Mouse (Mus musculus) adrenal gland, postnatal 14 days (tissue): ENCODE measurements around the gene Cspg4. TPM values are rescaled to one million over a fixed set of nuclear protein-coding genes. Genes with fewer than 3 reads are reported as not detected.

Experiments
- DNase-seq: peaks from one replicate; pipeline ENCODE4 v3.0.0; 2021; ENCODE audit warnings: mixed read lengths
- total RNA-seq: library from RNA; stranded (reverse); gene quantifications from 2 replicates; pipeline ENCODE4 v1.2.3, GENCODE M21; 2021

Cspg4 gene
- total RNA-seq, 1 experiment from 2014 or later: 17.0 TPM

- DNase-seq: peak; percentile 53
Measured at GRCm38 (mm10) chr9:56864216-56864729, 560 bp upstream of the Cspg4 start, which contains the start of gene Odf3l1. Odf3l1 (minus strand) TSS chr9:56864679.

- DNase-seq: no peak
Measured at GRCm38 (mm10) chr9:56865673-56866400, 1.0 kb downstream of the Cspg4 start.

- no peak for DNase-seq
Measured at GRCm38 (mm10) chr9:56866430-56866829, 1.6 kb downstream of the Cspg4 start.

GRCm38 (mm10) chr9:56868292-56868691 lies 3.5 kb downstream of the Cspg4 start:
- DNase-seq: peak; percentile 52

- no peak for DNase-seq
Measured at GRCm38 (mm10) chr9:56869552-56869951, 4.7 kb downstream of the Cspg4 start.

- peak; percentile 65 for DNase-seq
Measured at GRCm38 (mm10) chr9:56870778-56871177, 5.9 kb downstream of the Cspg4 start.

GRCm38 (mm10) chr9:56871191-56871590 lies 6.4 kb downstream of the Cspg4 start:
- no peak for DNase-seq

- DNase-seq: no peak
Measured at GRCm38 (mm10) chr9:56872105-56872903, 7.5 kb downstream of the Cspg4 start.

- DNase-seq: no peak
Measured at GRCm38 (mm10) chr9:56873097-56873496, 8.3 kb downstream of the Cspg4 start.

GRCm38 (mm10) chr9:56876784-56877183 lies 12.0 kb downstream of the Cspg4 start:
- no peak for DNase-seq

GRCm38 (mm10) chr9:56877284-56877683 lies 12.5 kb downstream of the Cspg4 start:
- DNase-seq: no peak

- DNase-seq: no peak
Measured at GRCm38 (mm10) chr9:56880790-56881189, 16.0 kb downstream of the Cspg4 start.

GRCm38 (mm10) chr9:56881539-56882082 lies 16.8 kb downstream of the Cspg4 start:
- DNase-seq: no peak

GRCm38 (mm10) chr9:56882283-56882682 lies 17.4 kb downstream of the Cspg4 start:
- no peak for DNase-seq

GRCm38 (mm10) chr9:56882818-56883217 lies 18.0 kb downstream of the Cspg4 start:
- DNase-seq: no peak

GRCm38 (mm10) chr9:56883470-56883869 lies 18.6 kb downstream of the Cspg4 start:
- no peak for DNase-seq

GRCm38 (mm10) chr9:56884328-56884727 lies 19.5 kb downstream of the Cspg4 start:
- DNase-seq: no peak

- peak; percentile 49 for DNase-seq
Measured at GRCm38 (mm10) chr9:56886113-56886512, 21.3 kb downstream of the Cspg4 start.

GRCm38 (mm10) chr9:56886601-56887000 lies 21.8 kb downstream of the Cspg4 start:
- no peak for DNase-seq

GRCm38 (mm10) chr9:56887581-56887980 lies 22.7 kb downstream of the Cspg4 start:
- DNase-seq: no peak

- peak; percentile 86 for DNase-seq
Measured at GRCm38 (mm10) chr9:56889817-56890216, 25.0 kb downstream of the Cspg4 start.

- no peak for DNase-seq
Measured at GRCm38 (mm10) chr9:56890522-56891250, 25.9 kb downstream of the Cspg4 start.
